Mouse (Mus musculus) MEL (cell line): ENCODE data around the gene Gm20696.

Source experiments
- CTCF ChIP-seq, 3 experiments: IDR thresholded peaks in 2 of 3; conservative IDR thresholded peaks in 1 of 3; 2 replicates each; pipeline ENCODE4 v1.5.1; 2011 to 2012; ENCODE audit warnings: low read length in 3 of 3, low read depth in 2 of 3, mild to moderate bottlenecking in 2 of 3, improper control_type of control experiment in 1 of 3, inconsistent platforms in 1 of 3, mixed read lengths in 1 of 3, moderate library complexity in 1 of 3; ENCODE audit not compliant: control insufficient read depth in 1 of 3, insufficient read depth in 1 of 3, poor library complexity in 1 of 3, severe bottlenecking in 1 of 3
- TCF12 ChIP-seq: IDR thresholded peaks from 2 replicates; pipeline ENCODE4 v1.6.1; 2014; ENCODE audit warnings: low read depth, mild to moderate bottlenecking, inconsistent platforms, low read length, improper control_type of control experiment, moderate library complexity
- ZNF384 ChIP-seq: IDR thresholded peaks from 2 replicates; pipeline ENCODE4 v1.6.1; 2012; ENCODE audit warnings: low read depth, mild to moderate bottlenecking, inconsistent platforms, low read length, improper control_type of control experiment

DNA sequence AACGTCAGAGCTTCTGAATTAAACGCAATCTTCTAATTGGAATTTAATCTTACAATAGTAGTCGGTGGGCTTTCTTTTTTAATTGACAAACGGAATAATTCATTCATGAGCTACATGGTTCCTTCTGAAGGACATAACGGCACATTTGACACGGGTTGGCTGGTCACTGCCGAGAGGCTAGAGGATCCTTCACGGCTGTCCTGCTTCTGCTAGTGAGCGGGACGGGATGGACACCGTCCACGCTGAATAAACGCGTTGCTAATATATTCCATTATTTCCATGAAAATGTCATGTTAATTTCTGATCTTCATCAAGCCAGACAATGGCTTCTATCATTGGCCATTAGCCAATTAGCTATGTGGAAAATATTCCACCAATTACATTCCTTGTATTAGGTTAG lies 236.0 kb downstream of the Gm20696 start:
- TF ChIP-seq TCF12: no peak
- TF ChIP-seq ZNF384: no peak
- TF ChIP-seq CTCF (IDR thresholded peaks at IDR 0.05 in 2 of 3, conservative IDR thresholded peaks at IDR 0.05 in 1 of 3; ENCODE audit: control insufficient read depth in 1 of 3, insufficient read depth in 1 of 3, low read depth in 2 of 3, low read length in 3 of 3, poor library complexity in 1 of 3, severe bottlenecking in 1 of 3): no peak
